Mouse (Mus musculus) heart, embryonic 16.5 days (tissue): ENCODE results near the gene Stxbp6. TPM values are rescaled to one million over a fixed set of nuclear protein-coding genes. Genes with fewer than 3 reads are reported as not detected.

Source experiments
- ATAC-seq: fragments of 200-750 bp; cut with Nextera tagmentation; replicated peaks from 2 replicates; pipeline ENCODE4 v1.8.0; 2017; ENCODE audit warnings: moderate number of reproducible peaks; ENCODE audit not compliant: insufficient read depth, low FRiP score; ENCODE audit errors: extremely low read depth
- H3K27ac ChIP-seq: fragments of 300-500 bp; sonication (generic); 2 replicates; pipeline ENCODE4 v1.5.1; 2014; ENCODE audit warnings: mild to moderate bottlenecking, low read length, control low read depth, moderate library complexity
- H3K27me3 ChIP-seq: fragments of 300-500 bp; sonication (generic); 2 replicates; pipeline ENCODE4 v1.6.1; 2014; ENCODE audit warnings: low read length, mixed read lengths; ENCODE audit not compliant: control insufficient read depth, insufficient read depth
- H3K36me3 ChIP-seq: fragments of 300-500 bp; sonication (generic); 2 replicates; pipeline ENCODE4 v1.6.1; 2014; ENCODE audit not compliant: control insufficient read depth, insufficient read depth
- H3K4me1 ChIP-seq: fragments of 300-500 bp; sonication (generic); 2 replicates; pipeline ENCODE4 v1.6.1; 2014; ENCODE audit warnings: low read length, mixed read lengths; ENCODE audit not compliant: control insufficient read depth, insufficient read depth
- H3K4me2 ChIP-seq: fragments of 300-500 bp; sonication (generic); 2 replicates; pipeline ENCODE4 v1.6.1; 2014; ENCODE audit warnings: low read depth, mild to moderate bottlenecking, control low read depth, low read length
- H3K4me3 ChIP-seq: fragments of 300-500 bp; sonication (generic); 2 replicates; pipeline ENCODE4 v1.5.1; 2014; ENCODE audit warnings: mild to moderate bottlenecking, control low read depth, low read length
- H3K9ac ChIP-seq: fragments of 300-500 bp; sonication (generic); 2 replicates; pipeline ENCODE4 v1.6.1; 2014; ENCODE audit warnings: low read length, control low read depth
- H3K9me3 ChIP-seq: fragments of 300-500 bp; sonication (generic); replicated peaks from 2 replicates; pipeline ENCODE4 v1.6.1; 2016; ENCODE audit warnings: low read length; ENCODE audit not compliant: control insufficient read depth
- WGBS: fragments of 180-500 bp; shearing (Covaris S2); extraction: QIAGEN DNeasy Blood & Tissue Kit; methylation state at CpG from one replicate; pipeline ENCODE4 v1.1.7; 2014; 5-methylcytosine and 5-hydroxymethylcytosine counted together
- polyA plus RNA-seq: library from polyadenylated mRNA; unstranded; fragments of >200 nt; fragmentation: Nextera tagmentation; extraction: Ambion mirVana; gene quantifications from 2 replicates; pipeline ENCODE4 v1.2.1, GENCODE M21; 2015

Gene Stxbp6
- polyA plus RNA-seq, 1 experiment from 2014 or later, result 14.3 TPM

DNA sequence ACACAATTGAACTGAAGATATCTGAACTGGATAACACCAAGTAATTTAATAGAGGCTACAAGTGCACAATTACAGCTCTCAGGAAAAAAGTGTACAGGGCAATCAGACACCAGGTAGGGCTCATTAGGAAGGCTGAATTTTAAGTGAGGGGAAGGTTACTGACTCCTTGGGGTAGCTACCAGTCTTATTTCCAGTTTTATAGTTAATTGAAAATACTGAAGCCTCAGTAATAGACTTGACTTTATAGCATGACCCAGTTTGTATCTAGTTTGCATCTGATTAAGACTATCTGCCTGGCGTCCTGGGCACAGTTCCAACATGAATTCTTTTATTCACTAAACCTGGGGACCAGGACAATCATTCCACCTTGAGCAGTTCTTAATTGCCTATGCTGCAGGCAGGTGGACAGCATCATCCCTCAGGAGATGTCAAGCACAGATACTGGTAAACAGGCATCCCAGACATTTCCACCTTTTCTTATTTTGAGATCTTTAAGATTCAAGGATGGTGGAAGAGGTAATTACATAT lies 171.2 kb downstream of the Stxbp6 start:
- 50% methylated on average over 1 of the region's 1 CpGs for WGBS
- H3K9ac ChIP-seq, result no peak overlapping the region
- H3K27ac ChIP-seq, result no peak overlapping the region
- no peaks in the 10 kb centered on the region for H3K9me3 ChIP-seq
- H3K36me3 ChIP-seq, result no peaks in the 10 kb centered on the region
- ATAC-seq, result no peak
- H3K27me3 ChIP-seq, result no peaks in the 10 kb centered on the region
- peaks cover 4% of the 10 kb centered on the region for H3K4me1 ChIP-seq
- H3K4me2 ChIP-seq, result no peak overlapping the region
- no peak overlapping the region for H3K4me3 ChIP-seq

DNA sequence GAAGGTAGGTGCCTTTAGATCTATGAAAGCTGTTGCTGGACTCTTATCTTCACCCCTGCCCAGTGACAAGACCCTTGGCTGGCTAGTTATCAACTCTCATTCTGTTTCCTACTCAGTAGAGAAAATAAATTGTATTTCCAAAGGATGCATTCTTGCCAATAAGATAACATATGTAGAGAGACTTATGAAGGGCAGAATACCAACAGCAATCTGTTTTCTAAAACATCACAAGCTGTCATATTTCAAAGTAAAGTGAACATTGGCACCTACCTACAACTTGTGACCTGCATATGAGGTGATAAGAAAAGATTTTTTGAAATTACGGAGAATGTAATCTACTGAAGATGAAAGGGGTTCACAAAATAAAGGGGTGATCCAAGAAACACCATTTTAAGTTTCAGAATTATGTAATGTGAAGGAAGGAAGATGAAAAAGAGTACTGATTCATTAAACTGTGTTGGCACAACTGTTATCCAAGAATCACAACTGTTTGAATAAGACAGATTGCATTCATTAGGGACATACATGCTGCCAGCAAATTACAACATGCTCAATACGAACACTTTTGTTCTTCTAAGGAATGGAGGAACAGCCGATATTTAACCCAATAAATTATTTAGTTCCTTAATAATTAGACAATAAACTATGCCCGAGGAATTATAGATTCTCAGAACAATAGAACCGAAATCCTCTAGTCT lies 175.2 kb downstream of the Stxbp6 start:
- no peaks in the 10 kb centered on the region for H3K36me3 ChIP-seq
- WGBS, result 80% methylated on average over 5 of the region's 5 CpGs
- no peaks in the 10 kb centered on the region for H3K27me3 ChIP-seq

DNA sequence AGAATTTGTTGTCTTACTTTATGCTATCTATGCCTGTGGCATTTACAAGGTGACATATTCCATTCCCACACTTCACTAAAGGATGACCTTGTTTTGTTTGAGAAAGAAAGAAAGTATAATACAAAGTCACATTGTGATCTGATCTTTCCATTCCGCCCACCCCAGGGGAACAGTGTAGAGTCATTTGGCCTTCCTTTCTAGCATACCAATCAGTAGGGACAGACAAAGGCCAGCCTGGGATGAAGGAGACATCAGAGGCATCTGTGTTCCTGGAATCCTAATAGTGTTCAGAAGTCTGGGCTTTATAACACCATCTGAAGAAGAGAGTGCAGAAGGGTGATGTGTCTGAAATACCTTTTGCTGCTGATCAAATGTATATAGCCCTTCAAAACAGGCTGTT lies 178.0 kb downstream of the Stxbp6 start:
- no peak for ATAC-seq

More for the DNA sequence above, 175.2 kb downstream of the Stxbp6 start:
- Histone ChIP-seq H3K27ac (no peak overlapping the region), H3K9me3 (no peaks in the 10 kb centered on the region), H3K4me1 (peaks cover 4% of the 10 kb centered on the region; the same call in 1 of the 2 replicates), H3K4me2 (no peak overlapping the region), H3K9ac (no peak overlapping the region), H3K4me3 (no peak overlapping the region)
- ATAC-seq, result no peak

DNA sequence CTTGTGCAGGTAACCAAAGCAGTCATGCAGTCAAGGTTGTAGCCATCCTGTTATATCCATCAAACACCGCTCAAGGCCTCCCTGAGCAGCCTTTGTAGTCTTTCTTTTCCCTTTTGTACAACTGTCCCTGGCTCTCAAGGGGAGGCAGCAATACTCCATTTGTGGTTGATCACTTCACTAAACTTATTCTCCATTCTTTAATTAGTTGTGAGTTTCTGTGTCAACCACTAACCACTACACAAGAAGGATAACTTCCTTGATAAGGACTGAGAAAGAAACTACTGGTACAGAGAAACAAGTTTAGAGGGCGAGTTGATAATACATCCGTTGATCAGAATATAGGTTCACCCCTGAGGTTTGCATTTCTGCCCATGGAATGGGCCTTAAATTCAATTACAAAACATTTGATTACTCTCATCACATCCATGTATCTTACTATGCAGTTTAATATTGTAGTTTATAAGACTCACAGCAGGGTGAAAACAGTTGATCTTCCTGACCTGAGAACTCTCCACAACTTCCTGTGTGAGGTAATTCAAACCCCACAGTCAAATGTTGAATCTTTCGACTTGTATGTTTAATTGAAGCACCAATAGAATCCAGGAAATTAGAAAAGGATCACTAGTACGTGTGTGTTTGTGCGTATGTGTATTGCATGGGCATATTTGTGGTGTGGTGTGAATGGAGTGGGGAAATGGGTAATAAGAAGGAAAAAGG lies 184.7 kb downstream of the Stxbp6 start:
- no peak overlapping the region for H3K4me3 ChIP-seq
- H3K4me2 ChIP-seq, result no peak overlapping the region
- no peaks in the 10 kb centered on the region for H3K27me3 ChIP-seq
- no peaks in the 10 kb centered on the region for H3K9me3 ChIP-seq
- peaks cover 2% of the 10 kb centered on the region; the same call in 1 of the 2 replicates for H3K4me1 ChIP-seq
- no peak overlapping the region for H3K27ac ChIP-seq
- ATAC-seq, result no peak
- 87% methylated on average over 6 of the region's 6 CpGs for WGBS
- H3K36me3 ChIP-seq, result no peaks in the 10 kb centered on the region
- no peak overlapping the region for H3K9ac ChIP-seq

More for the DNA sequence above, 178.0 kb downstream of the Stxbp6 start:
- Histone ChIP-seq H3K27ac (no peak overlapping the region), H3K4me1 (peaks cover 4% of the 10 kb centered on the region; the same call in 1 of the 2 replicates), H3K4me2 (no peak overlapping the region), H3K9me3 (no peaks in the 10 kb centered on the region), H3K36me3 (no peaks in the 10 kb centered on the region), H3K27me3 (no peaks in the 10 kb centered on the region), H3K9ac (no peak overlapping the region), H3K4me3 (no peak overlapping the region)
- WGBS, result 80% methylated on average over 1 of the region's 1 CpGs

DNA sequence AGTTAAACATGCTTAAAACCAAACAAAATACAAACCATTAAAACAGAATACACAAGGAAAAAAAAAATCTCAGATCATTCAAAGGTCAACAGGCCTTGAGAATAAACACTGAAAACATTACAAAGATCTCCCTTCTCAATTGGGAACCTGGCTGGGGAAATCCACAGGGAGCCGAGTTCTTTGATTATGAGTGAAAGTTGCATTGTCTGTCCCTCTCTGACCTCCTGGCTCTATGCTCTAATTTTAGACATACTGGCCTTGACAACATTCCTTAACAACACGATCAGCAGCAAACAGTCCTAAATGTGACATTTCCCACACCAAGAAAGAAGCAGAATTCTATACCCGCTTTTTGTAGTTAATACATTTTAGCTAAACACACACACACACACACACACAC lies 187.7 kb downstream of the Stxbp6 start:
- no peak for ATAC-seq
- Histone ChIP-seq H3K4me2 (no peak overlapping the region), H3K4me3 (no peak overlapping the region), H3K9ac (no peak overlapping the region), H3K9me3 (no peaks in the 10 kb centered on the region), H3K27ac (no peak overlapping the region), H3K36me3 (no peaks in the 10 kb centered on the region), H3K4me1 (peaks cover 2% of the 10 kb centered on the region; the same call in 1 of the 2 replicates), H3K27me3 (no peaks in the 10 kb centered on the region)
- 21% methylated on average over 3 of the region's 3 CpGs for WGBS

GRCm38 (mm10) chr12:44872697-44873096 lies 201.8 kb downstream of the Stxbp6 start:
- Histone ChIP-seq H3K4me3 (no peak overlapping the region), H3K9ac (no peak overlapping the region), H3K9me3 (no peaks in the 10 kb centered on the region), H3K4me2 (no peak overlapping the region), H3K36me3 (no peaks in the 10 kb centered on the region), H3K4me1 (no peaks in the 10 kb centered on the region), H3K27ac (no peak overlapping the region), H3K27me3 (no peaks in the 10 kb centered on the region)
- WGBS, result 66% methylated on average over 2 of the region's 2 CpGs
- no peak for ATAC-seq

GRCm38 (mm10) chr12:44865442-44865841 lies 209.1 kb downstream of the Stxbp6 start:
- ATAC-seq, result no peak
- 65% methylated on average over 3 of the region's 3 CpGs for WGBS

DNA sequence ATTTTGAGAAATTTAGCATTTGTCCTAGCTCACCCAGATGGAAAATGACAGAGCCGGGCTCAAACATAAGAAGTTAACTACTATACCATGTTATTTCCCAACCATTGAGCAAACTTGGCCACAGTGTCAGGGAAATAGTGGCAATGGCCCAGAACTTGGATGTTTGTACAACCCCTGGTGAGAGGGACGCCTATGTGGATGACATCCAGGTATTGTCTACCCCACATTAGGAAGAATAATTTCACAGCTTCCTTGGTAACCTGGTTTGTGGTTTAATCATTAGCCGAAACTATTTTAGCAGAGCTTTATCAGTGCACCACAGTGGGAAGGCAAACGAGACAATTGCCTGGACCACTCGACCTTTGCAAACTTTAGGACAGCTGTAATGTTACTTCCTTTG lies 215.1 kb downstream of the Stxbp6 start:
- H3K27me3 ChIP-seq, result no peaks in the 10 kb centered on the region
- no peak overlapping the region for H3K9ac ChIP-seq
- WGBS, result 52% methylated on average over 5 of the region's 5 CpGs
- peaks cover 13% of the 10 kb centered on the region for H3K4me1 ChIP-seq
- ATAC-seq, result no peak
- H3K4me3 ChIP-seq, result no peak overlapping the region
- no peaks in the 10 kb centered on the region for H3K9me3 ChIP-seq
- no peak overlapping the region for H3K27ac ChIP-seq
- H3K36me3 ChIP-seq, result no peaks in the 10 kb centered on the region
- no peak overlapping the region for H3K4me2 ChIP-seq

More at GRCm38 (mm10) chr12:44865442-44865841, 209.1 kb downstream of the Stxbp6 start:
- no peak overlapping the region for H3K4me2 ChIP-seq
- no peaks in the 10 kb centered on the region for H3K27me3 ChIP-seq
- H3K4me3 ChIP-seq, result no peak overlapping the region
- H3K4me1 ChIP-seq, result no peaks in the 10 kb centered on the region
- H3K9ac ChIP-seq, result no peak overlapping the region
- no peak overlapping the region for H3K27ac ChIP-seq
- H3K36me3 ChIP-seq, result no peaks in the 10 kb centered on the region; the same call in 1 of the 2 replicates
- H3K9me3 ChIP-seq, result no peaks in the 10 kb centered on the region
